Mouse (Mus musculus): ENCODE measurements around the gene Prr3. TPM values are rescaled to one million over a fixed set of nuclear protein-coding genes. Genes with fewer than 3 reads are reported as not detected.

Prr3 gene
- polyA plus RNA-seq, 1 experiment, result 19.0 TPM

DNA sequence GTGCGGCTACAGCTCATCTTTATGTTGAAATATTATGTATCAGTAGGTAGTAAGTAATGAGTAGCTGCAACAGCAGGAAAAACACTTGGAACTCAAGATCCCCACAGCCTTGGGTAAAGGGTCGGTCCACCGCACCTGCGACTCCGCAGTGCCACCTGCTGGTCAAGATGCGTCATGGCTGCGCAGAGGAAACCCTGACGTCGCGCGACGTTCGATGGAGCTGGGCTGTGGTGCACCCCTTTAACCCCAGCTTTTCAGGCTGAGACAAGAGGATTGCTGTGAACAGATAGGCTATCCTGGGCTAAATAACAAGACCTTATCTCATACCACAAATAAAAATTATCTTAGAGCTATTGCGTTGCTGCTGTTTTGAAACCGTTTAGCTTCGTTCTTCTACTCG lies 13.6 kb upstream of the Prr3 start:
- WGBS, result 3% methylated on average over 17 of the region's 17 CpGs

DNA sequence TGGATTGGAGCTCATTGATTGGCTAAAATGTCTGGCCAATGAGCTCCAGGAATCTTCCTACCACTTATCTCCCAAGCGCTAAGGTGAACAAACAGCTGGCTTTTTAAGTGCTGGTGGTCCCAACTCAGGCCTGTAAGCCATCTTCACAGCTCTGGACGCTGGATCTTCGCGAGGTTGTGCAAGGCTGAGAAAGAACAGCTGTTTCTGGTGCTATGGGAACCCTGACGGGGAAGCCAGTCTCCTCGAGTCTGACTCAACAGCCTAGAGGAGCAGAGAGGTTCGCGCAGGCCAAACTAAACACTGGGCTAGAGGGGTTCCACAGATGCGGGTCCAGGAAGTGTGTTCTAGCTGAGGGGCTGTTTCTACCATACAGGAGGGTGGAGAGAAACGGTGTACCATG lies 11.7 kb upstream of the Prr3 start:
- H3K4me3 ChIP-seq (replicated peaks; ENCODE audit: extremely low read depth, low read depth, low read length), result no peak overlapping the region
- 28% methylated on average over 10 of the region's 10 CpGs for WGBS
- no peak for TF ChIP-seq POLR2A (IDR thresholded peaks at IDR 0.05; ENCODE audit: borderline replicate concordance, extremely low read depth, low read depth, low read length)
- TF ChIP-seq CTCF (IDR thresholded peaks at IDR 0.05; ENCODE audit: insufficient read depth, low read length), result no peak
- peaks cover 2% of the 10 kb centered on the region; the same call in 1 of the 2 replicates for H3K4me1 ChIP-seq (ENCODE audit: control insufficient read depth, insufficient read depth, low read length)
- no peak for DNase-seq

More for the DNA sequence above, 13.6 kb upstream of the Prr3 start:
- peak; percentile 99 for TF ChIP-seq CTCF (IDR thresholded peaks at IDR 0.05; ENCODE audit: insufficient read depth, low read length)
- no peak for TF ChIP-seq POLR2A (IDR thresholded peaks at IDR 0.05; ENCODE audit: borderline replicate concordance, extremely low read depth, low read depth, low read length)
- Histone ChIP-seq H3K4me1 (ENCODE audit: control insufficient read depth, insufficient read depth, low read length) (peaks cover 6% of the 10 kb centered on the region; the same call in 1 of the 2 replicates), H3K4me3 (replicated peaks; ENCODE audit: extremely low read depth, low read depth, low read length) (peak overlapping the region; percentile 44)
- DNase-seq, result peak; percentile 79

DNA sequence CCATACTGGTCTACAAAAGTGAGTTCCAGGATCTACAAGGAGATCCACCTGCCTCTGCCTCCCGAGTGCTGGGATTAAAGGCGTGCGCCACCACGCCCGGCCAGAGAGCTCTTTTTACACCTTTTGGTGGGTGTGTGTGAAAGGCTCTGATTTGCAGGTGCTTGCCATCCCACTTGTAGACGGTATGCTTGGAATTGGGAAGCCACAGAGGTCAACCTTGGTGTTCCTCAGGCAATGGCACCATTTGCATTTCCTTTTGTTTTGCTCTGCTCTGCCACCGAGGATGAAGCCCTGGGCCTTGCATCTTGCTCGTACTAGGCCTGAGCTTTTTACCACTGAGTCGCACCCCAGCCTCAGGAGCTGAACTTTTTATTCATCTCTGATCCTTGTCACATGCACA lies 1.7 kb upstream of the Prr3 start:
- WGBS, result 94% methylated on average over 9 of the region's 9 CpGs
- TF ChIP-seq CTCF (IDR thresholded peaks at IDR 0.05; ENCODE audit: insufficient read depth, low read length), result no peak
- TF ChIP-seq POLR2A (IDR thresholded peaks at IDR 0.05; ENCODE audit: borderline replicate concordance, extremely low read depth, low read depth, low read length), result no peak
- H3K4me1 ChIP-seq (ENCODE audit: control insufficient read depth, insufficient read depth, low read length), result peaks cover 6% of the 10 kb centered on the region; the same call in 1 of the 2 replicates
- no peak for DNase-seq
- no peak overlapping the region for H3K4me3 ChIP-seq (replicated peaks; ENCODE audit: extremely low read depth, low read depth, low read length)

DNA sequence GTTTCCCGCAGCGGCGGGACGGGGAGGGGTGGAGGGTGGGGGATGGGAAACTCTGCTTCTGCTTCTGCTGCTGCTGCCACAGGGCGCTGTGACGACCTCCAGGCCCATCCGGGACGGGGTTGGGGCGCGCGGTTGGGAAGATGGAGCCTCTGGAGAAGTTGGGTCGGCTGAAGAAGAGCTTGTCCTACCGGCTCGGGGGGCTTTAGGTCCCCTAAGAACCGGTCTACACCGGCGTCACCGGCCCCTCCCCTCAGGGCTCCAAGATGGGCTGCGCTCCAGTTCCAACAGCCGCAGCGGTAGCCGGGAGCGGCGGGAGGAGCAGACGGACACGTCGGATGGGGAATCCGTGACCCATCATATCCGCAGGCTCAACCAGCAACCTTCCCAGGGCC lies 323 bp upstream of the Prr3 start:
- TF ChIP-seq POLR2A (IDR thresholded peaks at IDR 0.05; ENCODE audit: borderline replicate concordance, extremely low read depth, low read depth, low read length) (no peak), CTCF (IDR thresholded peaks at IDR 0.05; ENCODE audit: insufficient read depth, low read length) (no peak)
- Histone ChIP-seq H3K4me3 (replicated peaks; ENCODE audit: extremely low read depth, low read depth, low read length) (peak overlapping the region; percentile 75), H3K4me1 (ENCODE audit: control insufficient read depth, insufficient read depth, low read length) (peaks cover 6% of the 10 kb centered on the region; the same call in 1 of the 2 replicates)
- 1% methylated on average over 25 of the region's 29 CpGs for WGBS
- peak; percentile 62 for DNase-seq

DNA sequence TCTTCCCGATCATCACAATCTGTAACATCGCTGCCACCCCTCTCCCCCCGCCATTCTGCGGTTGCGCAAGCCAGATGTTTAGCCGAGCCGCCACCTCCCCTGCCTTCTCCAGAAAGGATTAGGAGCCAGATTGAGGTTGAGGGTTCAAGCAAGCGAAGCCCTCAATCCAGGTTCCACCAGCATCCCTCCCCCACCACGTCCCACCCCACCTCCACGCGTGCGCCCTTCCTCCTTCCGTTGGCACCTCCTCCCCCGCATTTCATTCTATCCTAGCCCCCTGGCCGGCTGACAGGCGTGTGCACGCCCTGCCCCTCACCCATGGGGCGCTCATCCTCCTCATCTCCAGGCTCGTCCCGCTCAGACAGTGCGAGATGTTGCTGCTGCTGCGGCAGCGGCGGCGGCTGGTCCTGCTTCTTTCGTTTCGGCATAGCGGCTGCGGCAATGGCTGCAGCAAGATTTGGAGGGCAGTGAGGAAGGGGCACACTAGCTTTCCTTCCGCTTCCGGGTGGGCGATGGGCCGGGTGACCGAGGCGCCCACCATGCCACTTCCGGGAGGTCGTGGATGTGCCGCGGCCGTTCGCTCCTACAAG lies 1.1 kb downstream of the Prr3 start:
- peak; percentile 14 for DNase-seq
- Histone ChIP-seq H3K4me3 (replicated peaks; ENCODE audit: extremely low read depth, low read depth, low read length) (peak overlapping the region; percentile 75), H3K4me1 (ENCODE audit: control insufficient read depth, insufficient read depth, low read length) (peaks cover 6% of the 10 kb centered on the region; the same call in 1 of the 2 replicates)
- WGBS, result under 1% methylated on average over 41 of the region's 41 CpGs
- TF ChIP-seq CTCF (IDR thresholded peaks at IDR 0.05; ENCODE audit: insufficient read depth, low read length) (no peak), POLR2A (IDR thresholded peaks at IDR 0.05; ENCODE audit: borderline replicate concordance, extremely low read depth, low read depth, low read length) (peak; percentile 39; the same call in 1 of the 2 replicates)

DNA sequence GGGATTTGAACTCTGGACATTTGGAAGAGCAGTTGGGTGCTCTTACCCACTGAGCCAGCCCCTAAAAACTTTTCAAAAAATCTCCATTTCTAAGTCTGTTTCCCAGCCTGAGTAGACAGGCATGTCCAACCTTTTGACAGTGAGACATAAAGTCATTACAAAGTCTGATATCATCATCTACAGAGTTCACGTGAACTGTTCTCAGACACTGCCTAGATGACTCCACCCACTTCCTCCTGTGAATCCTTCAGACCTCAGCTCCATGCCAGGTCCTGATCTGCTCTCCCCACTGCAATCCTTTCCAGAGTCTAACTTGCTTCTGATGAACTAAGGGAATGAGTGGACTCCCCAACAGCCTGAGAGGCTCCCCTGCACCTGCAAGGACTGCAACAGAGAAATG lies 7.9 kb downstream of the Prr3 start:
- peaks cover 9% of the 10 kb centered on the region; the same call in 1 of the 2 replicates for H3K4me1 ChIP-seq (ENCODE audit: control insufficient read depth, insufficient read depth, low read length)
- TF ChIP-seq POLR2A (IDR thresholded peaks at IDR 0.05; ENCODE audit: borderline replicate concordance, extremely low read depth, low read depth, low read length) (no peak), CTCF (IDR thresholded peaks at IDR 0.05; ENCODE audit: insufficient read depth, low read length) (no peak)
- WGBS, result 21% methylated on average over 1 of the region's 1 CpGs
- no peak for DNase-seq
- H3K4me3 ChIP-seq (replicated peaks; ENCODE audit: extremely low read depth, low read depth, low read length), result no peak overlapping the region

DNA sequence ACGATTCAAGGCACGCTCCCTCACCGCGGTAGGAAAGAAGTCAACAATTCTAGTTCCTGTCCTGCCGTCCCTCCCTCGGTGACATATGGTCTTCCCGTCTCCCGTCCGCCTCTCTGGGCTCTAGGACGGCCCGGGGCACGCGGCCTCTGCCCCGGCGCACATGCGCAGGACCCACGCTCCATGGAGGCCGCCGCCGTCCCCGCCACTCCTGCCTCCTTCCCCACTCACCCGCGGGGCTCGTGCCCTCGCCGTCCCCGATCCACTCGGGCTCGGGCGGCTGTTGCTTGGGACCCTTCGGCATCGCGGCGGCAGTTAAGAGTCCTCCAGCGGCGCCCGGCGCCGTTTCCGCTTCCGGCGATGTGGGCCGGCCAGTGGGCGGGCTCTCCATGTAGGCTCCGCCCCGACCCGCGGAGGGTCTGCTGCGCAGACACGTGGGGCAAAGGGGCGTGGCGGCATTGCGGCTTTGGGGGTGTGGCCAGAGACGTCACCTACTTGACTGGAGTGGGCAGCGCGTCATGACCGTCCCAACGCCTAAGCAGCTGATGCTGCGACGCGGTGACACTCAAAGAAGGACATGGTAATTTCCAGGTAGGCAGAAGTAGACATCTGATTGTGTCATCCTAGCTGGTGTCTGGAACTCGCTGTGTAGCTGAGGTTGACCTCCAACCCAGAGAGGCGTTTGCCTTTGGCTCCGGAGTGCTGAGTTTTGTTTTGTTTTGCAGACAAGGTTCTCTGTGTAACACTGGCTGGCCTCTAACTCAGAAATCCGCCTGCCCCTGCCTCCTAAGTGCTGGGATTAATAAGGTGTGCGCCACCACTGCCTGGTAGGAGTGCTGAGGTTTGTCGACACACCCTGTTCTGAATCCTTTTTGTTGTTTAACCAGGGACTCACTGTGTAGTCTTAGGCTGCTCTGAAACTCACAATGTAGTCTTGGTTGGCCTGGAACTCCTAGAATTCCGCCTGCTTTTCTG lies 10.3 kb downstream of the Prr3 start, which contains the start of gene Abcf1:
Gene Abcf1 (minus strand): TSS at position 344 of the 972 bp plus-strand sequence.
- TF ChIP-seq CTCF (IDR thresholded peaks at IDR 0.05; ENCODE audit: insufficient read depth, low read length) (no peak), POLR2A (IDR thresholded peaks at IDR 0.05; ENCODE audit: borderline replicate concordance, extremely low read depth, low read depth, low read length) (peak; percentile 82)
- peak; percentile 100 for DNase-seq
- peaks cover 9% of the 10 kb centered on the region; the same call in 1 of the 2 replicates for H3K4me1 ChIP-seq (ENCODE audit: control insufficient read depth, insufficient read depth, low read length)
- WGBS, result under 1% methylated on average over 68 of the region's 68 CpGs
- H3K4me3 ChIP-seq (replicated peaks; ENCODE audit: extremely low read depth, low read depth, low read length), result peak within 1 kb of the TSS; percentile 90

DNA sequence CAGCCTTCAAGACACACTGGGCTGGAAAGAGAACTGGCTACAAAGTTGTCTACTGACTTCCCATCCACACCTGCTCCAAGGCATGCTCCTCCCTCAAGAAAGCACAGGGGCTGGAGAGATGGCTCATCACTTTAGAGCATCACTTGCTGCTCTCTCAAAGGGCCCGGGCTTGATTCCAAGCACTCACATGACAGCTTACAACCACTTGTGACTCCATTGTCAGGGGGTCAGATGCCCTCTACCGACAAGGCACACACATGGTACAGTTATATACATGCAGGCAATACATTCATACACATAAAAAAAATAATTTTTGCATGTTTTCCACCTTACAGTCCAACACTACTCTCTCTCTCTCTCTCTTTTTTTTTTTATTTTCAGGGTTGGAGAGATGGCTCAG lies 12.4 kb downstream of the Prr3 start:
- TF ChIP-seq POLR2A (IDR thresholded peaks at IDR 0.05; ENCODE audit: borderline replicate concordance, extremely low read depth, low read depth, low read length) (no peak), CTCF (IDR thresholded peaks at IDR 0.05; ENCODE audit: insufficient read depth, low read length) (no peak)
- no peak for DNase-seq
- Histone ChIP-seq H3K4me1 (ENCODE audit: control insufficient read depth, insufficient read depth, low read length) (peaks cover 9% of the 10 kb centered on the region; the same call in 1 of the 2 replicates), H3K4me3 (replicated peaks; ENCODE audit: extremely low read depth, low read depth, low read length) (no peak overlapping the region)
- WGBS, result 78% methylated on average over 2 of the region's 2 CpGs

DNA sequence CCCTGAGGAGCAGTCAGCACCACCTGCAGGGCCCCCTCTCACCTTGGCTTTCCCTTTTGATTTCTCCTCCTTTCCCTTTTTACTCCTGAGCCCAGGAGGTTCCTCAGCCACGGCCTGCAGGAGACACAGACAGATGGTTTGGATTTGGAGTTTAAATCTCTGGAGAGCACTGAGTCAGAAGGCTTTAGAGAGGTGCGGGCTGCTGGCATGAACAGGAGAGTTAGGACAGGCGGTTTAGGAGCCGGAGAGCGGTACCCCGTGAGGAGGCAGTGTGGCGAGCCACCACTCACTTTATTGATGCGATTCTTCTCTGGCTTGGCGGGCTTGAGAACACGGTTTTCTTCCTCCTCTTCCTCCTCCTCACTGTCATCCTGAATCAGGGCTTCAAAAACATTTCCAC lies 16.8 kb downstream of the Prr3 start:
- Histone ChIP-seq H3K4me1 (ENCODE audit: control insufficient read depth, insufficient read depth, low read length) (0 out of 2 replicates have a peak, but pooled peaks cover under 1% of the 10 kb centered on the region), H3K4me3 (replicated peaks; ENCODE audit: extremely low read depth, low read depth, low read length) (no peak overlapping the region)
- TF ChIP-seq CTCF (IDR thresholded peaks at IDR 0.05; ENCODE audit: insufficient read depth, low read length), result no peak
- TF ChIP-seq POLR2A (IDR thresholded peaks at IDR 0.05; ENCODE audit: borderline replicate concordance, extremely low read depth, low read depth, low read length), result no peak
- 88% methylated on average over 10 of the region's 10 CpGs for WGBS
- DNase-seq, result no peak
